15 mouse cellular contexts compared by ENCODE assay signal in the genomic region with DNA sequence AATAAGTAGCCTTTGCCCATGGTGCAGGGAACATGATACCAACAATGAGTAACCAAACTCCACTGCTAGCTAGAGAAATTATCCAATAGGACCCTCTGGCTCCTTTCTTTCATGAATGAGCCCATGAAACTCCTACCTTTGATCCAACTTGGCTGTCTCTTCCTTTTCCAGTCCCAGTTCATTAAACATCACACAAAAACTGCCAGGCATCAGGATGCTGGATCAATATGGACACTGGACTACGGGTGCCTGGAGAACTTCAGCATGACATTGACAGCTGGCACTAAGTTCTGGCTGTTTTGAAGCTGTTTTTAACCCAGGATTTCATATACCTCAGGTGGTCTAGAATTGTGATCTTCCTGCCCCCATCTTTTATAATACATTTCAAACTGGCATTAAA.
"Had no signal": no experiment of that assay in that cellular context is flagged by ENCODE, and none has a peak within 500 bp of the region (broad histone marks: within the 10 kb centered on the region; RNA-seq: fewer than 3 reads in every experiment).

No protein-coding gene starts in this region.

- H3K9me3 ChIP-seq: hindbrain, embryonic 15.5 days; limb, embryonic 13.5 days; liver, embryonic 13.5 days; midbrain, embryonic 12.5 days; neural tube, embryonic 13.5 days had no signal

- H3K4me2 ChIP-seq: hindbrain, embryonic 15.5 days; limb, embryonic 13.5 days; liver, embryonic 13.5 days; midbrain, embryonic 12.5 days; neural tube, embryonic 13.5 days had no signal

- H3K27me3 ChIP-seq: hindbrain, embryonic 15.5 days; limb, embryonic 13.5 days; liver, embryonic 13.5 days; midbrain, embryonic 12.5 days; neural tube, embryonic 13.5 days had no signal

- ATAC-seq: midbrain, embryonic 16.5 days had no signal

- H3K4me1 ChIP-seq: hindbrain, embryonic 15.5 days; limb, embryonic 13.5 days; midbrain, embryonic 12.5 days; neural tube, embryonic 13.5 days had no signal

- DNase-seq: kidney, postnatal 14 days; layer of hippocampus, adult 9-11 months; layer of hippocampus, postnatal 36 days; liver, embryonic 13.5 days; lung, adult 18-20 months; retina, postnatal 1 day; right cerebral cortex, postnatal 4 days; spleen, adult 18-20 months; thymus, adult 18-20 months; thymus, postnatal 25 days had no signal

- H3K4me3 ChIP-seq: hindbrain, embryonic 15.5 days; limb, embryonic 13.5 days; liver, embryonic 13.5 days; midbrain, embryonic 12.5 days; neural tube, embryonic 13.5 days had no signal

- H3K9ac ChIP-seq: hindbrain, embryonic 15.5 days; limb, embryonic 13.5 days; liver, embryonic 13.5 days; midbrain, embryonic 12.5 days; neural tube, embryonic 13.5 days had no signal

- H3K27ac ChIP-seq: hindbrain, embryonic 15.5 days; limb, embryonic 13.5 days; liver, embryonic 13.5 days; midbrain, embryonic 12.5 days; neural tube, embryonic 13.5 days had no signal
